Mouse (Mus musculus): ENCODE results near the gene Clstn3.
"Not testable (repeated sequence)": the region's sequence is repeated elsewhere in the genome, so short reads cannot be mapped to it uniquely, and the experiment has no call there.

The Clstn3 gene

DNA sequence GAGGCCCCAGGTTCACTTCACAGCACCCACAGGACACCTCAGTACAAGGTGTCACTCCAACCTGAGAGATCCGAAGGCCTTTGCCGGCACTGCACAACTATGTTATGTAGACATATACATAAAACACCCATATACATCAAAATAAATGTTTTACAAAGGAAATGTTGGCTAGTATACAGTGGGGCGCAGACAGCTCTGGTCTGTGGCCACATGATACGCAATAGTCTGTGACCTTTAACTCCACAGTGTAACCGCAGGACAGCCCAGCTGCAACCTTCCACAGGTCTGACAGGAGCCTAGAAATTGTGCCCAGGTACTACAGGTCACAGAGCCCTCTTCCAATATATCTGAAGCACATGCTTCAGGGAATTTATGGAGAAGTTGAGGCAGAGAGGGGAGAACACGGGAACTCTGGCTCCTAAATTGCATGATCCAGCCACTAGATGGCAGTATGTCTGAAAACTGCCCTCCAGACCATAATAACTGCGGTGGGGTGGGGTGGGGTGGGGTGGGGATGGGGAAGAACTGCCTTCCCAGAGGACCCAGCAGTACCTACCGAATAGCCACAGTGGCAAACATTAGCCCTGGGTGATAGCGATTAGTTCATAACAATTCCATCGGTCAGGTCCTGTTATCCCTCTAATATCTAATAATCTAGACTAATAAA lies 16.3 kb downstream of the Clstn3 start:
- no peak for DNase-seq

DNA sequence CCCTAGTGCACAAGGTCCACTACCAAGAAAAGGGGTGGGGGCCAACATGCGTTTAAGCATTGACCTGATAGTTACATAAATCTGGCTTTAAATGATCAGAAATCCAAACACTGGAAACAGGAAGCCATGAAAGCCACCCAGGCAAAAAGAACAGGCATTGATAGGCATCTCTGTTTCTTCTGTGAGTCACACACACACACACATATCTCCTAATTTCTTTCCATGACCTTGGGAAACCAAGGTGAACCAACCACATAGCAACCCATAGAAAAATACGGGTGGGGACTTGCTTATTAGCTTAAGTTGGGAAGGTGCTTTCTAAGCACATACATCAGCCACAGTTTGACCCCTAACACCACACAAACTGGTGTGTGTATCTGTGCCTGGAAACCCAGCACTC lies 17.2 kb downstream of the Clstn3 start:
- DNase-seq, result no peak

DNA sequence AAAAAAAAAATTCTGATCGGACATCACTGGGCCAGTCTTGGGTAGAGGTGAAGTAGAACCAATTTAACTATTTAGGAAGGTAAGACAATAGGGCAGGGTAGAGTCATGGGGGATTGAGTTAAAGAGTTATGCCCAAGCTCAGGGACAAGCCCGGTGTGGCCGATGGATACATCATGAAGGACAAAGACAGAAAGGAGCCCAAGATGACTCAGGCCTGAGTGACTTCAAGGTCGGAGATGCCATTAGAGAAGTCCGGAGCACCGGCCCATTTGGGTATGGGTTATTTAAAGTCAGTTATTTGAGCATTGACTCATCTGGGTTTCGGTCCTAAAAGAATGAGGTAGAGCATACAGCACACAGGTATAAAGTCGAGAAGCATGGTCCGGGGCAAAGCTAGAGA lies 18.1 kb downstream of the Clstn3 start:
- DNase-seq, result no peak

DNA sequence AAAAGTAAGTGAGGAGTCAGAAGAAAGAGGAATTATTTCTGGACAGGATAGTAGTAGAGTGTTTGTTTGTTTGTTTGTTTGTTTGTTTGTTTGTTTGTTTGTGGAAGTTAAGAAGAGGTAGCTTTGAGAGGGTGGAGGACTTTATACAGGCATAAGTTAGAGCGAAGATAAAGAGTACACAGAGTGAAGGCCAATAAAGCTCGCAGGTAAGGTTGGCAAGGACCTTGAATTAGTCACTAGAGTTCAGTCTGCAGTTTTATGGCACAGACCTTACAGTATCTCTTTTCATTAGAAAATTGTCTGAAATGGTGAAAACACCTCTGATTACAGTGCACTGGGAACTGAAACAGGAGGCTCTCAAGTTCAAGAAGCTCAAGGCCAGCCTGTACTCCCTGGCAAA lies 18.6 kb downstream of the Clstn3 start:
- no peak for DNase-seq

DNA sequence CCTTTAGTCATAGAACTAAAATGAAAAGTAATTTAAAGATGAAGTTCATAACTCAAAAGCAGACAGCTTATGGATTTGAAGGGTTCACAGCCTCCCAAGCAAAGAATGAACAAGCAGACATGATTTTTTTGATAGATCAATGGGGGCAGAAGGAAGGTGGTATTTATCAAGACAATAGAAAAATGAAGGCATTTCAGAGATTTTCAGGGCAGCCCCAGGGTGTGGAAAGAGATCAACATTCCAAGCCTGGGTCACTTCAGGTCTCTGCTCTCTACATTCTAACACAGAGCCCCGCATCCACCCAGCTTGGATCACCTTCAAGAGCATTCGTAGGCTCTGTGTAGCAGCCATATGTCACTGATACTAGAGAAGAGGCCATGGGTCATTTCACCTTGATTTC lies 21.3 kb downstream of the Clstn3 start:
- DNase-seq, result no peak

DNA sequence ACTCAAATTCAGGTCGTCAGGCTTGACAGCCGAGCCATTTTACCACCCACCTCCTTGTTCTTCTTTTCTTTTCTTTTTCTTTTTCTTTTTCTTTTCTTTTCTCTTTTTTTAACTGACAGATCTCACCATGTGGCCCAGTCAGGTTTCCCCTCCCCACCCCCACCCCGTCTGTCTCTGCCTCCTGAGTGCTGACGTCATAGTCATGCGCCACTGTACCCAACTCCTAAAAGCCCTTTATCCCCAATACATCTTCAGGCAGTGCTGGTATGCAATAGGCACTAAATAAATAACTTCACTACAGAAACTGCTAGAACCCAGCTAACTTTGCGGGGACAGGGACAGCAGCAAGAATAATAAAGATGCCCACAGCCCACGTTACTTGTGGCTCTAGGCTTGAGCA lies 28.3 kb downstream of the Clstn3 start:
- no peak for DNase-seq

DNA sequence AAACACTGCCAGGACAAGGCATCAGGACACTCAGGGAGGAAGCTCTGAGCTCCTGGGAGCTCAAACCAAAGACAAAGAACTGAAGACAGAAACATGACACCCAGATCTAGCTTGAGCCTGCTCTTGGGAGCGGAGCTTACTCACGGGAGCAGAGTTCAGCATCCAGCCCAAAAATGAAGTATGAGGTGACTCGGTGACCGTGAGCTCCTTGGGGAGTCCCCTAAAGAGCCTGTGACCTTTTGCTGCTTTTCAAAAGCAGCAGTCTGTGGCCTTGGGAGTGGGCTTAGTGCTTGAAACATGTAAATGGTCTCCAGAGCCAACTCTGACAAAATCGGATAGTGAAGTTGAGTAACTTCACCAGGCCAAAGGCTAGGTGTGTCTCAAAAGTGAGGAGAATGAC lies 29.4 kb downstream of the Clstn3 start:
- DNase-seq, result no peak

DNA sequence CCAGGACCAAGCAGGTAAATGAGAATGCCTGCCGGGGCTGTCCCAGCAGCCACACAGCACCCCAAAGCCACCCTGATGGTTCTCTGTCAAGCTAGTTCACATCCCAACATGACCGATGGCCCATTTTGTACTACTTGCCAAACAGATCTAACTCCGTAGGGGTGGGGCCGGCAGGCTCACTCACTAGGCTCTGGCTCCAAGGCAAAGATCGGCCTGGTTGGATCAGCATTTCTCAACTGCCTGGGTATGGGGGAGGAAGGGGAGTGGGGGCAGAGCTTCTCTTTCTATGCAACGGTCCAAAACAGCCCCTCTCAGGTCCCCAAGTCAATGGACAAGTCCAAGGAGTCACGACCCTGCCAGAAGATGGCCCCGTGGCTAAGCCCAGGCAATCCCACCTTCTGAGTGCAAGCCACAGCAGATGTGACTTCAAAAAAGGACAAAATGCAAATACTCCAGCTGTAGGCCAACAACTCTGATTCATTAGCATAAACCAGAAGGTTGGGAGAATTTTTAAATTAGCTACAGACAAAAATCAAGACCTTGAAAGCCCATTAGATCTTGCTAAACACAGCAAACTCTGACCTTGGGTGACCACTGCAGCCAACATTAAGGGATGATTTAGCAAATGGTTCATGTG lies 30.8 kb downstream of the Clstn3 start:
- DNase-seq, result no peak

DNA sequence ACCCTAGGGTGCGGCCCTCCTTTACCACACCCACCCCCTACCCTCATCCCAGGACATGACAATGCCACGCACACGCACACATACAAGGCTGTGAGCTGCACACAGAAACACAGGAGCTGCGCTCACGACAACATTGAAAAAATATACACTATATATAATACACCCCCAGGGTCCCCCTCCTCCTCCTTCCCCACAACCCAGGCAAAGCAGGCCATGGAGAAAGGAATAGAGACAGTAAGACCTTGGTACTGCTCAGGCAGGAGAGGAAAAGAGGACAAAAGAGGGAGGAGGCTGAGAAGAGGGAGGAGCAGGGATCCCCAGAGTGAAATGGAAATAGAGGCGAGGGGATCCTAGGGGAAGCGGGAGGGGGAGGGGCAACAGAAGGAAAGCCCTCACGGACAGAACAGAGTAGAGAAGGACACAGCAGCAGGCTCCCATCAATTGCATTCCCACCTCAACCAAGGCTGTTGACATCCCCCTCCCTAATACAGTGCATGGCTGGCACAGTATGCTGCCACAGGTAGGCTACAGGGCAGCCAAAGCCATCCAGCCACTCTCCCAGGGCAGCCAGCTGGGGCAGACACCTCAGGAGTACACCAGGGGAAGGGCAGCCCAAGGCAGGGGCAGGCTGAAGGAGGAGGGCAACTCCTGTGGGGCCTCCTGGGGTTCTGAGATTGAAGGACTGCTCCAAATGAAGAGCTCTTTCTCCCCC lies 33.7 kb downstream of the Clstn3 start:
- DNase-seq, result no peak

DNA sequence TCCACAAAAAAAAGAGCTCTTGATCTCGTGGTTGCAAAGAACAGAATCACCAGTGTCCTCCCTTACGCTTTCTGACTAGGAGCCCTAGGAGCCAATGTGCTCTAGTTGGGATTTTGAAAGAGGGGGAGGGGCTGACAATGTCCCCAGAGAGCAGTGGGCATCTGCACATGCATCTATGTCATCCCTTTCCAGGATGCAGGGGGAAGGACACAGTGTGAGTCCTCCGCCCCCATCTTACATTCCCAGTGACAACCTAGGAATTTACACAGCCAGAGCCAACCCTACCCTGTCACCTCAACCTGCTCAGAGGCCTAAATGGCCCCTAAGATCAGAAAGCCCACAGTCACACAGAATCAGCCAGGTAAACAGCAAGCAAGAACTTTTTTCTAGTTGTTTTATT lies 34.2 kb downstream of the Clstn3 start:
- no peak for DNase-seq

DNA sequence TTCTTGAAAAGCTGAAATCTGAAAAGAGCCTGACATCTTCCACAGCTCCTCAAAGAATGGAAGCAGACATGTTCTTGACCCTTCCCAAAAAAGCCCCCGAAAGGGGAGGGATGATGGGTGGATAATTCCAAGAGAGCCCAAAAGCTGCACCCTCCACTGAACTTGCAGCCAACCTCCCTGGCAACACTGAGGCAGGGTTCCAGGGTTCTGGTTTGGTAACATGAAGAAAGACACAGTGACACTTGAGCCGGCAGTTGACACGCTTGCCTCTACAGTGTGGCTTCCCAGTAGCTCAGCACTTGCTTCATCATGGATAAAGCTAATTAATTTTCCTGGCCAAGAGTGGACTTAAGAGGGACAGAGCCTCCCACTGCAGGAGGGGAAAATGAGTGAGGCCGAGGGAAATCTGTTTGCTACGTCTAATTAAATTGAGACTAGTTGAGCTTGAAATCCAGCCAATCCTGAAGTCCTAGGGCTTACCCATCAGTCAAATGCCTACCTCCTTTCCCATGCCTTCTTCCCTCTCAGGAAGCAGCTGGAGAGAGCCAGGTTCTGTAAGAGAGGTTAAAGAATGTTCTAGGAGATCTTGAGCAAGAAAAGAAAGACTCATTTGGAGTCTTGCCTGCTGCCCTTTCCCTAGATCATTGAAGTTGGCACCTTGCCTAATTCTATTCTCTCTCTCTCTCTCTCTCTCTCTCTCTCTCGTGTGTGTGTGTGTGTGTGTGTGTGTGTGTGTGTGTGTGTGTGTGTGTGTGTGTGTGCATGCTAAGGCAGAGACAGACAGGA lies 36.6 kb downstream of the Clstn3 start:
- DNase-seq, result no peak

DNA sequence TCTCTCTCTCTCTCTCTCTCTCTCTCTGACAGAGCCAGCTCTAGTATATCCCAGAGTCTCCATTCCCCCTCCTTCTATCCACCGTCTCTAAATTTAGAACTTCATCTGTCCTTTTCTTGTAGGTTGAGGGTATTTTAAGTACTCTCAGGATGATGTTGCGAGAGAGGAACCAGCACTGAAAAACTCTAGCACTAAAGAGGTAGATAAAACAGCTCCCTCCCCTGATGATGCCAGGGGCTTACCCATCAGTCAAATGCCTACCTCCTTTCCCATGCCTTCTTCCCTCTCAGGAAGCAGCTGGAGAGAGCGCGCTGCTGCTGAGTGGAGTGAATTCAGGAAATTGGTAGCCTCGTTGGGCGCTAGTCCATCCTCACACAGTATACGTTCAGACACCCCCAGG lies 37.3 kb downstream of the Clstn3 start:
- peak; percentile 27 for DNase-seq

DNA sequence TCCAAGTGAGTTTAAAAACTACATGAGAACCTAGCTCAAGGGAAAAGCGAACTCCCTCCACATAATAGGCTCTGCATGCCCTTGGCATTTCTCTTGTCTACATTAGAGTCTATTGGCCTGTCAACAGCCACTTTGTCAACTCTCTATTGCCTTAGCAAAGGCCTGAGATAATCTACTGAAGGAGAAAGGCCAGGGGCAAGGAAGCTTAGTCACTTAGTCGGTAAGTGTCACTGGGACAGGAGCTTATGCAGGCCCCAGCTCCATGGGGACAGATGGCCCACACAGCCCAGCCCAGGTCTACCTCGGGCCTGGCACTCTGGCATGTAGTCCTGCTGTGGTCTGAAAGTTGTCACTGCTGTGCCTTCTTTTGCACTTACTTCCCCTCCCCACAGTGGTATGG lies 38.0 kb downstream of the Clstn3 start:
- DNase-seq, result no peak

DNA sequence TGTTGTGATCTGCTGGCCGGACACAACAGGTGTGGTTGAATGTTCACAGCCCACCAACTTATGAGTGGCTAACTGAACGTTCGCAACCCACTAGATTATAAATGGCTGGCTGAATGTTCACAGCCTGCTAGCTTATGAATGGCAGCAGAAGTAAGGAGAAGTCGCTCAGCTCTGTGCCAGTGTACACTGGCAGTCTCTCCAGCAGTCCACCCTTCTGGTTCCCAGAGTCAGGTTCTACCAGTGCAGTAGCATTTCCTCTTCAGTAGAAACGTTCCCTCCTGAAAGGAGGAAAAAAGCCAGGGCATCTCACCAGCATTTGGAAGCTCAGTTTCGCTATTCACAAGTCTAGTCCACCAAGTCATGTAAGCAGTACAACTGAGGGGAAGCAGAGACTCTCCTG lies 39.1 kb downstream of the Clstn3 start:
- DNase-seq, result no peak

DNA sequence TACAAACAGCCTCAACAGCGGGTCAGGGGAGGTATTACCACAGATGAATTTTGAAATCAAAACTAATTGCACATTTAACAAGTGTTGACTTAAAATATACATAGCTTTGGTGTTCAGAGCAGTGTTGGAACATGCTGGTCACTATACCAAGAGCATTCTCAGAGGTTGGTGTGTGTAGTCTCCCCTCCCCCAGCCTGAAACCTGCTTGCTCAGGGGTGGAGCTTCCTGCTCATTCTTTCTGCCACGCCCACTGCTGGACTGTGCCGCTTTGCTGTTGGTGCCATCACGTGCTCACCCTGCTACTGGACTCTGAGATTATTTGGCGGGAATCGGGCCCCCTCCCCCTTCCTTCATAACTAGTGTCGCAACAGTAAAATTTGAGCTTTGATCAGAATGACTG lies 39.6 kb downstream of the Clstn3 start:
- DNase-seq, result not testable (repeated sequence)

DNA sequence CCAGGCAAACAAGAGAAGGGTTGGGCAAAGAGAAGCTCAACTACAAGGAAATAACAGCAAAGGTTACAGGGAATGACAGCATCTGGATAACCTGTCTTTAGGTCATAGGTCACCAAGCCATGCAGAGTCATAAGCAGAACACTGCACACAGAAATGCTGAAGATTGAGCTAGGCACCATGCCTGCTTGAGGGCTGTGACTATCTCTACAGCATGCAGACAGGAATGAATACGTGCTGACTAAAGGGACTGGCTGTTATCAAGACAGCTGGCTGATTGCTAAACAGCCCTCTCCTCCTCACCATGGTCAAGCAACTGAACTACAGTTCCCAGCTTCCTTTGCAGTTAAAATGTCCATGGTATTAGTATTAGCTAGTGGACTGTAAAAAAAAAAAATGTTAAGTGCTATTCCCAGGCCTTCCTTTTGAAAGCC lies 40.5 kb downstream of the Clstn3 start:
- no peak for DNase-seq

DNA sequence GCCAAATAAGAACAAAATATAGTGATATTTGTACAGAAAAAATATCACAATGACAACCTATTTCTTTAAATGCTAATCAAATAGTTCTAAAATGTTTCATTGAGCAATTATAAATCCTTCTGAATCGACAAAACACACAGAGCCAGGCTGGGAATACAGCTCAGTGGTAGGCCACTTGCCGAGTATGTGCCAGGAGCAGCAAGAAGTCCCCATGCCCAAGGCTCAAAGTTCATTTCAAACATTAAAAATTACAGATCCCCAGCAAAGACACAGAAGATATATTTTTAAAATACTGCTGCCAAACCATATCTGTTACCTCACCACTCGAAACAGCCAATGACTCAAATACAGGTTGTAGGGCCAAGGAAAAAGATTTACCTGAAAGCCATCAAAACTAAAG lies 45.9 kb downstream of the Clstn3 start:
- DNase-seq, result no peak

DNA sequence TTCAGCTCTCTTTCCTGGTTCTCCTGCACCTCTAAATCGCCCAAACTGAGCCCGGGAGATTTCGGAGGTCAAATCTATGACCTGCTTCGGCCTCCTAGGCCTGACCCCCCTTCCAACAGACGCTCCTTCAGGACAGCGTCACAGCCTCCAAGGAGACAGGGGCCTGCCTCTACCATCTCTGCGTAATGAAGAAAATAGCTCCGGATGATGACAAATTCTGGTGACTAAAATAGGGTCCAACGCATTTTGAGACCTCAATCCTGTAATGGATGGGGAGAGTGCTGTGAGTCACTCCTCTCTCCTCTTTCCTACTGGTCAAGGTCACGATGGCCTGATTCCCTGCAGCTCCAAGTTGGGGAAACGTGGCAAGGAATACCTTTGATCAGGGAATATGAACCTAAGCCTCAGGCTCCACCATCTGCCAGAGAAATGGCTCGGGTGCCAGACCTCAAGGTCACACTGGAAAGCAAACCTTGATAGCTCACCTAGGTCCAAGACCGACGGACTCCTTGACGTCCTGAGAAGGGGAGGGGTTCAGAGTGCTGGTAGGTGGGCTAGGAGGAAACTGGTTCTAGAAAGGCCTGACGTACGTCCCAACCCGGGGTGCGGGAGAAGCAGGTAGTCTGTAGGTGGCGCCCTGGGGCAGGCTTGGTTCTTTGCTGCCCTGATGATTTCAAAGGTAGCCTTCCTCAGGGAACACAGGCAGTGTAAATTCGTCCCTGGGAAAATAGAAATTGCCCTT lies 49.1 kb downstream of the Clstn3 start:
- DNase-seq, result peak; percentile 85

DNA sequence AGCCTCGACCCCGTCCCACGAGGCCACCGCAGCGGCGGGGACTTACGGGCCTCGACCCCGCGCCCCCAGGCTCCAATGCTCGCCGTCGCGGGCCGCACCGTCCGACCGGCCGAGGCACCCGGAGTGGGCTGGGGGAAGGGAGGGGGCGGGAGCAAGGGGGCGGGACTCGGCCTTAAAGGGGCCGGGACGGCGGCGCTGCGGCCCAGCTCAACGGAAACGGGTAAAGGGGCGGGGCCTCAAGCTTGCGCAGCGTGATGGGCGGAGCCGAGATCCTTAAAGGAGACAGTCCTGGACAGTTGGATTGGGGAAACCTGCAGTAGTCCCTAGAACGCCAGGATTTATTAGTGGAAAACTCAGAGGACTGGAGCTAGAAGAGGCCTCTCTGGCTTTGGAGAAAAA lies 49.7 kb downstream of the Clstn3 start, which contains the start of gene Pex5:
Gene Pex5 (minus strand): TSS at position 141 of the 399 bp plus-strand sequence.
- DNase-seq, result peak; percentile 92

DNA sequence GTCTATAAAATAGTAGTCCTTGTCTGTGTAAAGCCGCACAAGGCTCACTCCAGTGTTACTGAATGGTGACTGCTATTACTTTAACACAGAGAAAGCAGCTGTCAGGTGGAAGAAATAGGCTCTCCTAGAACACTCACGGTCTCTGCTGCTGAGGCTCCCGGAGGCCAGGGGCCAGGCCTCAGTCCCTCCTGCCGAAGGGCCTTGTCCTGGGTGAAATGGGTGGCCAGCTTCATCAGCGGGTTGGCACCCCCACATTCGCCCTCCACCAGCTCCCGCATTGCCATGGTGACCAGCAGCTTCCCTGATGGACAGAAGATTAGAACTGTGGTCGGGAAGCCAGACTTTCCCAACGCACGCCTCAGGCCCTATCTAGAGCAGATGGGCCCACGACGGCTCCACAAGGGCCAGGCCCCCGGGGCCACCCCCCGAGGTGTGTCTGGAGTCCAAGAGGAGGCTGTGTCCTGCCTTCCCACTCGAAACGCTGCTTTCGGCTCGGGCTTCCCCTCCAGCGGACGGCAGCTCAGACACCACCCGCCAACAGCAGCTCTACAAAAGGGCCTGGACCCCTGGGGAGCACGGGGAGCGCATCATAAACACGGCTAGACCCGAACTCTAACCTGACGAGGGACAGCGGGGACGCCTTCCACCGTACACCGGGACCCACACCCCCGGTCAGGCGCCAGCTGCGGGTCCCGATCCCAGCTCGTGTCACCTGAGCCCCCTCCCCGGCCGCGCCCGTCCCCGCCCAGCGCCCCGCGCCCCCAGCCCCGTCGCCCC lies 50.3 kb downstream of the Clstn3 start:
- peak; percentile 50 for DNase-seq

DNA sequence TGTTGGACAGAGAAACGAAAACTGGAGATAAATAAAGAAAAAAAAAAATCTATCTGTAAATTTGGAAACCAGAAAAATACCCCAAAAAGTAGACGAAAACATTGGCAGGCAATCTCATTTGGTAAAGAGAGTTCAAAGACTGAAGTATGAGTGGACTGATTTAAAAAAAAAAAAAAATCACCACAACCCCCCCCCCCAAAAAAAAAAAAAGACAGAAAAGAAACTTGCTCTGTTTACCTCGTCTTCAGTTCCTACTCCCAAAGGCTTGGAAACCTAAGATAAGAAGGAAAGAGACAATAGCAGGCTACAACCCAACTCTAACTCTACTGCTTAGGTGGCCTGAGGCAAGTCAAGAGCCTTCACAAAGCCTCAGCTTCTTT lies 50.8 kb downstream of the Clstn3 start:
- DNase-seq, result no peak

DNA sequence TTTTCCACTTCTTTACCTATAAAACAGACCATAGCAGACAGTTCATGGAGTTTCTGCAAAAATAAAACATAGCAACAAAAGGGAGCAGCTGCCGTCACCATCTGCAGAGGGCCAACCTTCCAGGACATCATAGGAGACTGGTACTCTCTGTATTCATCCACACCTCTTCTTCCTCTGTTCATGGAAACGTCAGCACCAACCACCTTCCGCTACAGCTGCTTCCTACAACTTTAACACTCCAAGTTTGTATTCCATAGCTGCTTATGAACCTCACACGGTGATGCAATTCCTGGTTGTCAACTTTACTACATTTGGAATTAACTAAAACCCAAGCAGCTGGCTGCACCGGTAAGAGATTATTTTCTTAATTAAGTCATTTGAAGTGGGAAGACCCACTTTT lies 56.2 kb downstream of the Clstn3 start:
- DNase-seq, result no peak
